Mouse (Mus musculus) neural tube, embryonic 13.5 days (tissue): ENCODE measurements at regions not wholly inside any gene's neighbourhood (a gene's known extent, or its start where the extent isn't known, plus 50 kb on each side); places are given as distances from the start of the nearest gene placed in this dataset.

ENCODE experiments used
- ATAC-seq: fragments of 200-750 bp; cut with Nextera tagmentation; 2 replicates; pipeline ENCODE4 v1.8.0; 2017; ENCODE audit warnings: low read depth, mild to moderate bottlenecking, moderate TSS enrichment, moderate library complexity
- H3K27ac ChIP-seq: fragments of 300-500 bp; sonication (generic); replicated peaks from 2 replicates; pipeline ENCODE4 v1.5.1; 2015; ENCODE audit warnings: moderate library complexity, mild to moderate bottlenecking, inconsistent platforms
- H3K27me3 ChIP-seq: fragments of 300-500 bp; sonication (generic); 2 replicates; pipeline ENCODE4 v1.6.1; 2015; ENCODE audit warnings: mild to moderate bottlenecking, inconsistent platforms
- H3K36me3 ChIP-seq: fragments of 300-500 bp; sonication (generic); 2 replicates; pipeline ENCODE4 v1.6.1; 2015; ENCODE audit warnings: mild to moderate bottlenecking, inconsistent platforms
- H3K4me1 ChIP-seq: fragments of 300-500 bp; sonication (generic); replicated peaks from 2 replicates; pipeline ENCODE4 v1.6.1; 2015; ENCODE audit warnings: inconsistent platforms
- H3K4me2 ChIP-seq: fragments of 300-500 bp; sonication (generic); 2 replicates; pipeline ENCODE4 v1.6.1; 2015; ENCODE audit warnings: inconsistent platforms, mild to moderate bottlenecking, moderate library complexity
- H3K4me3 ChIP-seq: fragments of 300-500 bp; sonication (generic); 2 replicates; pipeline ENCODE4 v1.5.1; 2015; ENCODE audit warnings: mild to moderate bottlenecking, inconsistent platforms
- H3K9ac ChIP-seq: fragments of 300-500 bp; sonication (generic); 2 replicates; pipeline ENCODE4 v1.6.1; 2015; ENCODE audit warnings: moderate library complexity, mild to moderate bottlenecking, inconsistent platforms
- H3K9me3 ChIP-seq: fragments of 300-500 bp; sonication (generic); 2 replicates; pipeline ENCODE4 v1.6.1; 2016; ENCODE audit warnings: inconsistent platforms
- WGBS: fragments of 180-500 bp; shearing (Covaris S2); methylation state at CpG from one replicate; pipeline ENCODE4 v1.1.7; 2015; 5-methylcytosine and 5-hydroxymethylcytosine counted together

DNA sequence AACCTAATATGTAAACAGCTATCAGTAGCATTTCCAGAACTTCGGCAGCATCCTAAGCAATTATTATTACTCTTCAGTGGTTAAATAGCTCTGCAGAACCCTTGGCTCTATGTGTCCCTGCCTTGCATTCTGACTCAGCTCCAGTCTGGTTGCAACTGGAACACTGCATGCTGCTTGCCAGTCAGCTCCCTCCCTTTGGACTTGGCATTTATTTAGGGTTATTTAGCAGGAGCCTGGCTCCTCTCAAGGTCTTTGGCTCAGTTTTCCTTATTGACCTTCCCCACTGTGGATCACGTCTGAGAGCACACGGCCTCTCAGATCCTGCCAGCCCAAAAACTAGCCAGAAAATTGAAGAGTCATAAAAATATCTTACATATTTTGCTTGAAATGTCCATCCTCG lies 217.4 kb downstream of the Speer2 start:
- H3K36me3 ChIP-seq: no peaks in the 10 kb centered on the region
- no peak overlapping the region for H3K4me2 ChIP-seq
- no peak overlapping the region for H3K4me3 ChIP-seq
- no peak overlapping the region for H3K9ac ChIP-seq
- no peaks in the 10 kb centered on the region for H3K9me3 ChIP-seq
- no peaks in the 10 kb centered on the region for H3K27me3 ChIP-seq
- no peak overlapping the region for H3K27ac ChIP-seq
- H3K4me1 ChIP-seq: no peaks in the 10 kb centered on the region
- WGBS: 81% methylated on average over 4 of the region's 4 CpGs
- ATAC-seq: no peak

DNA sequence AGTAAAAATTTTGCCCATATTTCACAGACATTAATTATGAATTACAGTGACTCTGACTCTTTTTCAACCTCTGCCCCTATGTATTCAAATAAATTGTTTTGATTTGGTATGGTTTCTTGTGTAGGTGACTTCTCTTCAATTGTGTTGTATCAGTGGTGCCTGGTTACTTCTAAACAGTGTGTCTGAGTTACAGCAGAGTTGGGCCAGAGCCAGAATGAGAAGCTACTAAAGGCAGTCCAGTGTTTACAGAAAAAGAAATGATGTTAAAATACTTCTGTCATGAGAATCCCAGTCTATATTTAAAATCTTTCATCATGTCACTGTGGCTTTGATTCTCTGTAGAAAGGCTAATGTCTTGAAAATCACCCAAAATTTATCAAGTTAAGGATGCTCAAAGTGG lies 255.8 kb downstream of the Speer2 start:
- no peaks in the 10 kb centered on the region for H3K9me3 ChIP-seq
- ATAC-seq: no peak

DNA sequence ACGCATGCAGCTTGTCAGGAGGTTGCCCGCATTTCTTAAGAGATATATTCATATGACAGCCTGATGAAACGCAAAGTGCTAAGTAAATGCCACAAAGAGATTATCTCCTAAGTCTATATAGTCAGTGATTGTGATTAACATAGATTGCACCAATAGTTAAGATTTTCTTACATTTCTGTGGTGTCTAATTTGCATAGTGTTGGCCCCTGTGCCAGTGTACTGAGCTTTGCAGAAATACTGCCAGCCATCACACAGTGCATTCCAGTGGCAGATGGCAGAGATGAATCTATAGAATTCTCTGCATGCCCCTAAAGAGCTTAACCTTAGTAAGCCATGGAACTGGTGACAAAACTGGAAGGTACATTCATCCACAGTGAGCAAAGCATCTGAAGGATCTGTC lies 262.6 kb downstream of the Speer2 start:
- H3K9me3 ChIP-seq: no peaks in the 10 kb centered on the region
- no peak overlapping the region for H3K4me2 ChIP-seq
- no peaks in the 10 kb centered on the region for H3K36me3 ChIP-seq
- H3K4me1 ChIP-seq: no peaks in the 10 kb centered on the region
- WGBS: 76% methylated on average over 3 of the region's 3 CpGs
- no peaks in the 10 kb centered on the region for H3K27me3 ChIP-seq
- ATAC-seq: 0 out of 2 replicates have a peak, but pooled peaks have one; percentile 27
- H3K4me3 ChIP-seq: no peak overlapping the region
- H3K9ac ChIP-seq: no peak overlapping the region
- H3K27ac ChIP-seq: no peak overlapping the region

More for the DNA sequence above, 255.8 kb downstream of the Speer2 start:
- Histone ChIP-seq H3K27me3 (no peaks in the 10 kb centered on the region), H3K4me2 (no peak overlapping the region), H3K36me3 (no peaks in the 10 kb centered on the region), H3K4me1 (no peaks in the 10 kb centered on the region), H3K27ac (no peak overlapping the region), H3K4me3 (no peak overlapping the region), H3K9ac (no peak overlapping the region)

DNA sequence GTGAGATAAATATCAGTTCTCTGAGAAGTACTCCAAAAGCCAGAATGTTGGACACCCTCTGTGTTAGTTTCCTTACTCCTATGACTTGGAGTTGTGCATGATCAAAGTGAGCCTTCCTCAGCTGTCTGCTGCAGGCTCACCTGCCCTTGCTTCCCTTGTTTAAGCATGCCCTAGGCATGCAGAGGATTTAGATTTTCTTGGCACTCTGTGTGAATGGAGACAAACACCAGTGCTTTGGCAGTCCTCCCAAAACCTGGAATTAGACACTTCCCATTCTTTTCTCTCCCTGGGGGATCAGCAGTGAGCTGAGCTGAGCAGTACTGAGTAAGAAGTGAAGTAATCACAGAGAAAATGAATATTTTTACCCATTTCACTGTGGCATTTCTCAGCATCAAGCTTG lies 286.3 kb downstream of the Speer2 start:
- Histone ChIP-seq H3K36me3 (no peaks in the 10 kb centered on the region), H3K27me3 (no peaks in the 10 kb centered on the region), H3K4me2 (no peak overlapping the region), H3K4me1 (no peaks in the 10 kb centered on the region), H3K9me3 (no peaks in the 10 kb centered on the region), H3K27ac (no peak overlapping the region), H3K9ac (no peak overlapping the region), H3K4me3 (no peak overlapping the region)
- ATAC-seq: no peak

DNA sequence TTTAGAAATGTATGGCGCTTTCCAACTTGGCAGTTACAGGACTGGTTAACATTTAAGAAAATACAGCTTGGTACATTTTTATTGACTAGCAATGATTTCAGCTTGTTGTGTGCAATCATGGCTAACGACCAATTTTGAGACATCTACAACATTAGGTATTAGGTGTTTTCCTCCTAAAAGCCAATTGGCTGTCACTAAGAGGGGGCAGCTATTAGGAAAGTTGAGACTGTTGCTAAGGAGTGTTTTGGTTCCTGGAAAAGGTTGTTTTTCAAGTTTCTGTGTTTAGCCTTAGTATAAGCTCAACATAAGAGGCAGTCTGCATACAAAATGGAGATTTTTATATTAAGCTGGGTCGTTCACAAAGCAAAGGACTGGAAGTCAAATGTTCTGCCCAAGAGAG lies 295.4 kb downstream of the Speer2 start:
- Histone ChIP-seq H3K4me2 (no peak overlapping the region), H3K9me3 (no peaks in the 10 kb centered on the region), H3K9ac (no peak overlapping the region), H3K36me3 (no peaks in the 10 kb centered on the region), H3K27ac (no peak overlapping the region), H3K4me3 (no peak overlapping the region), H3K27me3 (no peaks in the 10 kb centered on the region), H3K4me1 (no peaks in the 10 kb centered on the region)
- ATAC-seq: no peak
- 78% methylated on average over 3 of the region's 3 CpGs for WGBS

DNA sequence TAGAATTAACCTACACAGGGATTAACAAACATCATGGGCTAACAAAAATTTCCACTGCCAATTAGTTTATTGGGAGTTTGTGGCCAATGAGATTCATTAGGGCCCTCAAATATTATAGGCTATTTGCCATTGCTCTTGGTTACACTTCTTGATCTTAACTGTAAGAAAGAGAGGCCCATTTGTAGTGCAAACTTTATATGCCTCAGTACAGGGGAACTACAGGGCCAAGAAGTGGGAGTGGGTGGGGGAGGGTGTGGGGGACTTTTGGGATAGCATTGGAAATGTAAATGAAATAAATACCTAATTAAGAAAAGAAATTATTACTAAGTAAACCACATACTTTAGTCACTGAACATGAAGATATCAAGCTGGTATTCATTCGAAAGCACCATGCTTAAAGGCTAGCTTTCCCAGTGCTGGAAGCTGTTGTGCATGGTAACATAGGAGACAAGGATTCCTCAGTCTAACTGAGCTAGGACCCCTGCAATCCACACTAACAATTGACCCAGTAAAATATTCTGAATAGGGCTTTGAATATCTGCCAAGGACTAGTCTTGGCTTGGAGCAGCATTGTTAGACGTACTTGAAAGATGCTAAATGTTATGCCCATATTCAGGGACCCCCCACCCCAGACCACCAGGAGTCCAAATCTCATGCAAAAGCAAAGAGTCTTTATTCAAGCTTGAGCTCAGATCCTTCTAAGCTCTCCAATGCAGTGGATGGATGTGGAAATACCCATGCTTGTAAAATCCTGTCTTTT lies 295.9 kb downstream of the Speer2 start:
- no peak overlapping the region for H3K4me3 ChIP-seq
- H3K4me2 ChIP-seq: no peak overlapping the region
- H3K9me3 ChIP-seq: no peaks in the 10 kb centered on the region
- H3K36me3 ChIP-seq: no peaks in the 10 kb centered on the region
- H3K27ac ChIP-seq: no peak overlapping the region
- H3K4me1 ChIP-seq: no peaks in the 10 kb centered on the region
- H3K9ac ChIP-seq: no peak overlapping the region
- no peak for ATAC-seq
- H3K27me3 ChIP-seq: no peaks in the 10 kb centered on the region
- WGBS: 66% methylated on average over 2 of the region's 2 CpGs
